Mouse (Mus musculus) midbrain, embryonic 12.5 days (tissue): ENCODE results near the gene Asap2. TPM values are rescaled to one million over a fixed set of nuclear protein-coding genes. Genes with fewer than 3 reads are reported as not detected.

Experiments
- ATAC-seq: fragments of 200-750 bp; cut with Nextera tagmentation; 2 replicates; pipeline ENCODE4 v1.8.0; 2017; ENCODE audit warnings: low read depth, moderate TSS enrichment, moderate library complexity; ENCODE audit not compliant: low FRiP score
- H3K27ac ChIP-seq: fragments of 300-500 bp; sonication (generic); replicated peaks from 2 replicates; pipeline ENCODE4 v1.5.1; 2016; ENCODE audit warnings: mild to moderate bottlenecking
- H3K27me3 ChIP-seq: fragments of 300-500 bp; sonication (generic); 2 replicates; pipeline ENCODE4 v1.6.1; 2016; ENCODE audit warnings: mild to moderate bottlenecking
- H3K36me3 ChIP-seq: fragments of 300-500 bp; sonication (generic); 2 replicates; pipeline ENCODE4 v1.6.1; 2016
- H3K4me1 ChIP-seq: fragments of 300-500 bp; sonication (generic); 2 replicates; pipeline ENCODE4 v1.6.1; 2016
- H3K4me2 ChIP-seq: fragments of 300-500 bp; sonication (generic); replicated peaks from 2 replicates; pipeline ENCODE4 v1.6.1; 2016; ENCODE audit warnings: mild to moderate bottlenecking, moderate library complexity
- H3K4me3 ChIP-seq: fragments of 300-500 bp; sonication (generic); 2 replicates; pipeline ENCODE4 v1.5.1; 2016; ENCODE audit warnings: mild to moderate bottlenecking
- H3K9ac ChIP-seq: fragments of 300-500 bp; sonication (generic); replicated peaks from 2 replicates; pipeline ENCODE4 v1.6.1; 2016; ENCODE audit warnings: mild to moderate bottlenecking, moderate library complexity
- H3K9me3 ChIP-seq: fragments of 300-500 bp; sonication (generic); 2 replicates; pipeline ENCODE4 v1.6.1; 2016; ENCODE audit warnings: mild to moderate bottlenecking
- WGBS: fragments of 180-500 bp; shearing (Covaris S2); methylation state at CpG from one replicate; pipeline ENCODE4 v1.1.7; 2016; 5-methylcytosine and 5-hydroxymethylcytosine counted together
- polyA plus RNA-seq: library from polyadenylated mRNA; unstranded; fragments of >200 nt; fragmentation: Nextera tagmentation; extraction: Ambion mirVana; gene quantifications from 2 replicates; pipeline ENCODE4 v1.2.1, GENCODE M21; 2016

Asap2 gene
- polyA plus RNA-seq, 1 experiment from 2014 or later = 15.2 TPM

DNA sequence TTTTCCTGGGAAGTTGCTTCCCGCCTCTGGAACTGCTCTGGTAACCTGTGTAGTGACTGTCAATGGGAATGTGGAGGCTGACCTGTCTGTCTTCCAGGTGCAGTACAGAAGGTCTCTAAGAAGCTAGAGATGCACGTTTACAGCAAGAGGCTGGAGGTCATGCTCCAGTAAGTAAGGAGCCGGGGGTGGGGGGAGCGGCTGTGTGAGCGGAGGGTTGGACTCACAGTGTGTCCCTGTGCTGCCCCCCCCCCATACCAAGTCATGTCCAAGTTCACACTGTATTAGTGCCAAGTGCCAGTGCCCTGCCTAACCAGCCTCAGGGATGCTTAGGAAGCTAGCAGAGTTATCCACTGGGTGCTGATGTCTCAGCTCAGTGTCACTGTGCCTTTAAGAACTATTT lies 321.9 kb downstream of the Asap2 start:
- Histone ChIP-seq H3K4me1 (peaks cover 6% of the 10 kb centered on the region; the same call in 1 of the 2 replicates), H3K36me3 (peaks cover 71% of the 10 kb centered on the region), H3K27ac (no peak overlapping the region), H3K9ac (no peak overlapping the region), H3K4me3 (no peak overlapping the region), H3K27me3 (no peaks in the 10 kb centered on the region), H3K4me2 (no peak overlapping the region), H3K9me3 (no peaks in the 10 kb centered on the region)
- ATAC-seq = no peak
- 88% methylated on average over 5 of the region's 5 CpGs for WGBS

- Histone ChIP-seq H3K27me3 (no peaks in the 10 kb centered on the region), H3K4me3 (peak within 1 kb of the TSS; percentile 59), H3K4me1 (peaks cover 6% of the 10 kb centered on the region; the same call in 1 of the 2 replicates), H3K36me3 (peaks cover 44% of the 10 kb centered on the region), H3K9ac (peak within 1 kb of the TSS; percentile 65), H3K4me2 (peak within 1 kb of the TSS; percentile 59), H3K9me3 (no peaks in the 10 kb centered on the region), H3K27ac (peak within 1 kb of the TSS; percentile 27; the same call in 1 of the 2 replicates)
- ATAC-seq = peak; percentile 92
- 3% methylated on average over 59 of the region's 59 CpGs for WGBS
These were observed 325.9 kb downstream of the Asap2 start, which contains the start of gene Iah1 for GRCm38 (mm10) chr12:21315923-21316868. Iah1 (plus strand) TSS chr12:21316389.

DNA sequence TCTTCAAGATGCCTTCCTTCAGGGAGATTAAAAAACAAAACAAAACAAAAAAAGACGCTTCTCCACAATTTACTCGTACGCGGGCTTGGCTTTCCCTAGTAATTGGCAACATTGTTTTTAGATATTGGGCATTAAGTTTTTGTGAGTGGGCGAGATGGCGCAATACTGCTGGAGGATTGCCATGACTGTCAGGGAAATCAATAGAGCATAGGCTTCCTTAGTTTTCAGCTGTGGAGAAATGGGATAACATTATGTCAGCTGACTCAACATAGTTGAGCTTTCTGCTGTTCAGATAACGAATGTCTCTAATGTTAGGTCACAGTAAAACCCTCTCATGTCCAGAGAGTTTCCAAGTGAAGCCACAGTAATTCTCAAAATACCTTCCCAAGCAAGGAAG lies 326.6 kb downstream of the Asap2 start:
- H3K4me1 ChIP-seq = peaks cover 6% of the 10 kb centered on the region; the same call in 1 of the 2 replicates
- no peak overlapping the region for H3K27ac ChIP-seq
- H3K27me3 ChIP-seq = no peaks in the 10 kb centered on the region
- no peak for ATAC-seq
- peaks cover 40% of the 10 kb centered on the region for H3K36me3 ChIP-seq
- peak overlapping the region; percentile 59 for H3K4me2 ChIP-seq
- 36% methylated on average over 7 of the region's 7 CpGs for WGBS
- H3K9me3 ChIP-seq = no peaks in the 10 kb centered on the region
- peak overlapping the region; percentile 65 for H3K9ac ChIP-seq
- H3K4me3 ChIP-seq = peak overlapping the region; percentile 59

DNA sequence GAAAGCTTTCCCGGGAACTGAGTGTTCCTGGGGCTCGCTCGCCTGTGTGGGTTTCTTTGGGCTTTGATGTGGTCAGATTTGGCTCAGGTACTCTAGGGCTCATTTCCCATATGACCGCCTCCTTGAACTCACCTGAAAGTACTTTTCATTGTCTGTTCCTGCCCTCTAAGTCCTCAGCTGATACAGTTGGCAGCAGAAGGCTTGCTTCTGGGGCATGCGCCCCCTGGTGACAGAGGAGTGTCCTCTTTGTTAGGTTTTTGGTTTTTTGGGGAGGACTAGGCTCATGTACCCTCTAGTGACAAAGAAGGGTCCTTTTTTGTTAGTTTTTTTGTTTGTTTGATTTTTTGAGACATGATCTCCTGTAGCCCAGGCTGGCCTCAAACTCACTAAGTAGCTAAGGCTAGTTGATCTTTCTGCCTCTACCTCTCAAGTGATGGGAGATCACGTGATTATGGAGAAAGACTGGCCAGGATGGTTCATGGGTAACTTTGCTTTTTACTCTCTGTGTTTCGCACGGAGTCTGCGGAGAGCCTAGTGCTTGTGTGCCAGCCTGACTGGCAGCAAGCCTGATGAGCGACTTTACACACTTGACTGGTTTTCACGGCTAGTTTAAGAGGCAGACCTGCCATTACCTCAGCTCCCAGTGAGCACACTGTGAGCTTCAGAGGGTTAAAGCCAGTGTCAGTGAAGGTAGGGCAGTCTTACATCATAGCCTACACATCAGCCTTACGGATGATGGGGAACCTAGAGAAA lies 328.1 kb downstream of the Asap2 start:
- no peak for ATAC-seq
- Histone ChIP-seq H3K36me3 (peaks cover 42% of the 10 kb centered on the region), H3K27ac (no peak overlapping the region), H3K4me2 (no peak overlapping the region), H3K4me3 (no peak overlapping the region), H3K9me3 (no peaks in the 10 kb centered on the region), H3K9ac (no peak overlapping the region), H3K27me3 (no peaks in the 10 kb centered on the region), H3K4me1 (peaks cover 6% of the 10 kb centered on the region; the same call in 1 of the 2 replicates)
- 77% methylated on average over 12 of the region's 12 CpGs for WGBS
